Mouse (Mus musculus) limb, embryonic 11.5 days (tissue): Measurements from ENCODE around the gene Rnf185. TPM values are rescaled to one million over a fixed set of nuclear protein-coding genes. Genes with fewer than 3 reads are reported as not detected.
A peak's percentile ranks its signal among the peaks of the same experiment; 100 is the strongest.

Experiments used
- ATAC-seq: fragments of 200-750 bp; cut with Nextera tagmentation; 2 replicates; pipeline ENCODE4 v1.8.0; 2017; ENCODE audit warnings: low read depth; ENCODE audit not compliant: insufficient number of reproducible peaks, low FRiP score, low TSS enrichment
- DNase-seq: peaks from one replicate; pipeline ENCODE4 v3.0.0-alpha.2; 2015; ENCODE audit warnings: low spot score
- H3K27ac ChIP-seq: fragments of 300-500 bp; sonication (generic); replicated peaks from 2 replicates; pipeline ENCODE4 v1.5.1; 2014; ENCODE audit warnings: low read depth, mild to moderate bottlenecking, low read length
- H3K27me3 ChIP-seq: fragments of 300-500 bp; sonication (generic); 2 replicates; pipeline ENCODE4 v1.6.1; 2014; ENCODE audit warnings: mild to moderate bottlenecking, low read length, mixed read lengths; ENCODE audit not compliant: control insufficient read depth, insufficient read depth
- H3K36me3 ChIP-seq: fragments of 300-500 bp; sonication (generic); 2 replicates; pipeline ENCODE4 v1.6.1; 2014; ENCODE audit warnings: mild to moderate bottlenecking, low read length, moderate library complexity, mixed read lengths; ENCODE audit not compliant: control insufficient read depth, insufficient read depth
- H3K4me1 ChIP-seq: fragments of 300-500 bp; sonication (generic); 2 replicates; pipeline ENCODE4 v1.6.1; 2014; ENCODE audit warnings: low read length, mixed read lengths; ENCODE audit not compliant: control insufficient read depth, insufficient read depth
- H3K4me2 ChIP-seq: fragments of 300-500 bp; sonication (generic); 2 replicates; pipeline ENCODE4 v1.6.1; 2014; ENCODE audit warnings: low read depth, mild to moderate bottlenecking, moderate library complexity; ENCODE audit not compliant: severe bottlenecking
- H3K4me3 ChIP-seq: fragments of 300-500 bp; sonication (generic); 2 replicates; pipeline ENCODE4 v1.5.1; 2014; ENCODE audit warnings: low read depth, low read length
- H3K9ac ChIP-seq: fragments of 300-500 bp; sonication (generic); 2 replicates; pipeline ENCODE4 v1.6.1; 2014; ENCODE audit warnings: mild to moderate bottlenecking, low read length
- H3K9me3 ChIP-seq: fragments of 300-500 bp; sonication (generic); 2 replicates; pipeline ENCODE4 v1.6.1; 2016; ENCODE audit warnings: low read length; ENCODE audit not compliant: control insufficient read depth
- WGBS: fragments of 180-500 bp; shearing (Covaris S2); extraction: QIAGEN DNeasy Blood & Tissue Kit; methylation state at CpG from one replicate; pipeline ENCODE4 v1.1.7; 2014; 5-methylcytosine and 5-hydroxymethylcytosine counted together
- polyA plus RNA-seq: library from polyadenylated mRNA; unstranded; fragments of >200 nt; fragmentation: Nextera tagmentation; extraction: Ambion mirVana; gene quantifications from 2 replicates; pipeline ENCODE4 v1.2.1, GENCODE M21; 2014

Gene Rnf185
- polyA plus RNA-seq, 1 experiment from 2014 or later: 42.4 TPM

- peak overlapping the region; percentile 96 for H3K4me2 ChIP-seq
- DNase-seq: peak; percentile 91
- peak overlapping the region; percentile 57 for H3K9ac ChIP-seq
- WGBS: 2% methylated on average over 27 of the region's 27 CpGs
- no peaks in the 10 kb centered on the region for H3K36me3 ChIP-seq
- no peaks in the 10 kb centered on the region for H3K27me3 ChIP-seq
- H3K4me1 ChIP-seq: peaks cover 28% of the 10 kb centered on the region
- peak overlapping the region; percentile 46 for H3K4me3 ChIP-seq
- ATAC-seq: peak; percentile 89
- no peaks in the 10 kb centered on the region for H3K9me3 ChIP-seq
- 0 out of 2 replicates have a peak overlapping the region, but pooled peaks have one; percentile 23 for H3K27ac ChIP-seq
Measured at GRCm38 (mm10) chr11:3370928-3371598, 81.1 kb downstream of the Rnf185 start.

- H3K36me3 ChIP-seq: no peaks in the 10 kb centered on the region
- H3K4me3 ChIP-seq: no peak overlapping the region
- H3K27ac ChIP-seq: no peak overlapping the region
- ATAC-seq (no peak), DNase-seq (no peak)
- 79% methylated on average over 2 of the region's 2 CpGs for WGBS
- H3K9ac ChIP-seq: no peak overlapping the region
- H3K4me1 ChIP-seq: peaks cover 28% of the 10 kb centered on the region
- no peaks in the 10 kb centered on the region for H3K27me3 ChIP-seq
- no peaks in the 10 kb centered on the region for H3K9me3 ChIP-seq
- peak overlapping the region; percentile 96 for H3K4me2 ChIP-seq
Measured at GRCm38 (mm10) chr11:3370162-3370561, 82.0 kb downstream of the Rnf185 start.

GRCm38 (mm10) chr11:3369449-3369848, 82.7 kb downstream of the Rnf185 start:
- 77% methylated on average over 5 of the region's 5 CpGs for WGBS
- Histone ChIP-seq H3K4me3 (no peak overlapping the region), H3K4me2 (no peak overlapping the region), H3K27me3 (no peaks in the 10 kb centered on the region), H3K9ac (no peak overlapping the region), H3K36me3 (no peaks in the 10 kb centered on the region), H3K9me3 (no peaks in the 10 kb centered on the region), H3K4me1 (peaks cover 23% of the 10 kb centered on the region), H3K27ac (no peak overlapping the region)
- DNase-seq (no peak), ATAC-seq (no peak)

- H3K27me3 ChIP-seq: no peaks in the 10 kb centered on the region
- no peak overlapping the region for H3K27ac ChIP-seq
- WGBS: 48% methylated on average over 7 of the region's 7 CpGs
- DNase-seq (no peak), ATAC-seq (no peak)
- H3K36me3 ChIP-seq: no peaks in the 10 kb centered on the region
- no peaks in the 10 kb centered on the region for H3K9me3 ChIP-seq
- no peak overlapping the region; the same call in 1 of the 2 replicates for H3K9ac ChIP-seq
- peaks cover 18% of the 10 kb centered on the region for H3K4me1 ChIP-seq
- no peak overlapping the region for H3K4me2 ChIP-seq
- H3K4me3 ChIP-seq: no peak overlapping the region
Measured at GRCm38 (mm10) chr11:3368983-3369382, 83.2 kb downstream of the Rnf185 start.

- H3K9ac ChIP-seq: no peak overlapping the region
- WGBS: 81% methylated on average over 7 of the region's 7 CpGs
- no peak for DNase-seq
- H3K27ac ChIP-seq: no peak overlapping the region
- ATAC-seq: no peak
- H3K4me3 ChIP-seq: no peak overlapping the region
- no peaks in the 10 kb centered on the region for H3K27me3 ChIP-seq
- H3K4me1 ChIP-seq: 0 out of 2 replicates have a peak, but pooled peaks cover 11% of the 10 kb centered on the region
- H3K9me3 ChIP-seq: no peaks in the 10 kb centered on the region
- no peak overlapping the region for H3K4me2 ChIP-seq
- H3K36me3 ChIP-seq: no peaks in the 10 kb centered on the region
Measured at GRCm38 (mm10) chr11:3366411-3366810, 85.8 kb downstream of the Rnf185 start.

Other genes starting within 250 kb of the Rnf185 start
- gene Eif4enif1, start 250.0 kb downstream of the Rnf185 start, polyA plus RNA-seq: 74.7 and 87.8 TPM in 2 replicates
- gene Drg1, start 185.9 kb downstream of the Rnf185 start, polyA plus RNA-seq: 245 and 249 TPM in 2 replicates
- gene Patz1, start 163.5 kb downstream of the Rnf185 start, polyA plus RNA-seq: 64.6 and 72.3 TPM in 2 replicates
- gene Pik3ip1, start 122.0 kb downstream of the Rnf185 start, polyA plus RNA-seq: 10.2 and 11.5 TPM in 2 replicates
- gene Limk2, start 43.2 kb downstream of the Rnf185 start, polyA plus RNA-seq: 45.5 and 51.6 TPM in 2 replicates
- 0.75 and 0.76 TPM in 2 replicates for gene Pla2g3, start 35.9 kb upstream of the Rnf185 start, polyA plus RNA-seq
- gene Inpp5j, start 52.5 kb upstream of the Rnf185 start, polyA plus RNA-seq: 0.08 TPM in 1 of 2 replicates, not detected in the other
- gene Selenom, start 62.3 kb upstream of the Rnf185 start, polyA plus RNA-seq: 53.0 and 54.6 TPM in 2 replicates
- 38.8 TPM in 2 replicates for gene Smtn, start 88.2 kb upstream of the Rnf185 start, polyA plus RNA-seq
- gene Morc2a, start 196.8 kb upstream of the Rnf185 start, polyA plus RNA-seq: 30.0 and 32.5 TPM in 2 replicates